Mouse (Mus musculus) ES-E14 (cell line): Measurements from ENCODE around the gene Smok2b. TPM values are rescaled to one million over a fixed set of nuclear protein-coding genes. Genes with fewer than 3 reads are reported as not detected.
"Not testable (repeated sequence)": the region's sequence is repeated elsewhere in the genome, so short reads cannot be mapped to it uniquely, and the experiment has no call there.

ENCODE experiments used
- DNase-seq: peaks from one replicate; pipeline ENCODE4 v3.0.0-alpha.2; 2013; ENCODE audit warnings: low read depth, low spot score
- H3K27ac ChIP-seq: 2 replicates; pipeline ENCODE4 v1.5.1; 2012; ENCODE audit warnings: low read depth, mild to moderate bottlenecking, low read length, moderate library complexity, mixed read lengths; ENCODE audit not compliant: poor library complexity, insufficient read depth, severe bottlenecking
- H3K36me3 ChIP-seq: 2 replicates; pipeline ENCODE4 v1.6.1; 2012; ENCODE audit warnings: mild to moderate bottlenecking, low read length, moderate library complexity, mixed read lengths; ENCODE audit not compliant: control insufficient read depth, poor library complexity, insufficient read depth, severe bottlenecking
- H3K4me1 ChIP-seq, 2 experiments: fragments of 150-350 bp in 1 of 2; sonication (generic) in 1 of 2; 2 replicates each; pipeline ENCODE4 v1.6.1; 2012; ENCODE audit warnings: low read length in 2 of 2, mild to moderate bottlenecking in 1 of 2, mixed read lengths in 1 of 2; ENCODE audit not compliant: control insufficient read depth in 2 of 2, insufficient read depth in 2 of 2, poor library complexity in 1 of 2
- H3K4me3 ChIP-seq, 2 experiments: fragments of 150-350 bp in 1 of 2; sonication (generic) in 1 of 2; 2 replicates each; pipeline ENCODE4 v1.5.1; 2012; ENCODE audit warnings: low read length in 2 of 2, low read depth in 1 of 2, mild to moderate bottlenecking in 1 of 2, mixed read lengths in 1 of 2; ENCODE audit not compliant: insufficient read depth in 1 of 2, poor library complexity in 1 of 2, severe bottlenecking in 1 of 2
- H3K9ac ChIP-seq: 2 replicates; pipeline ENCODE4 v1.6.1; 2012; ENCODE audit warnings: low read depth, mild to moderate bottlenecking, low read length, mixed read lengths; ENCODE audit not compliant: poor library complexity, insufficient read depth, severe bottlenecking
- H3K9me3 ChIP-seq: fragments of 150-350 bp; sonication (generic); 2 replicates; pipeline ENCODE4 v1.6.1; 2012; ENCODE audit warnings: low read depth, mild to moderate bottlenecking, low read length; ENCODE audit not compliant: control insufficient read depth, insufficient read depth
- ZC3H11A ChIP-seq: IDR thresholded peaks from 2 replicates; pipeline ENCODE4 v1.6.1; 2012; ENCODE audit warnings: low read depth, mild to moderate bottlenecking, inconsistent platforms, low read length, borderline replicate concordance
- in situ Hi-C, 2 experiments: fragments of 600-800 bp; cut with MboI; formaldehyde crosslinking; loops; one replicate each; pipeline ENCODE4 v1.15.1; 2025; ENCODE audit warnings: low sequenced_read_pairs in 2 of 2, inconsistent platforms in 1 of 2; ENCODE audit not compliant: unreplicated experiment in 2 of 2
- total RNA-seq: library from RNA; depleted of rRNA; stranded (reverse); fragments of 300-350 nt; gene quantifications from 2 replicates; pipeline ENCODE4 v1.2.3, GENCODE M21; 2012; rRNA removed

Gene Smok2b
- total RNA-seq, 1 experiment = not detected

GRCm38 (mm10) chr17:13220888-13221287 is 9.2 kb upstream of the Smok2b start, which contains the start of gene Smok2a:
TSS of gene Smok2a (plus strand) at chr17:13221188.
- H3K4me1 ChIP-seq = no peaks in the 10 kb centered on the region
- no peak within 1 kb of the TSS for H3K4me3 ChIP-seq
- no peak for DNase-seq
- no peak for TF ChIP-seq ZC3H11A
- H3K27ac ChIP-seq = no peak within 1 kb of the TSS
- H3K9ac ChIP-seq = no peak within 1 kb of the TSS
- no peaks in the 10 kb centered on the region for H3K9me3 ChIP-seq
- in situ Hi-C loops = no loop called here
- no peaks in the 10 kb centered on the region for H3K36me3 ChIP-seq

GRCm38 (mm10) chr17:13221921-13222320 is 8.1 kb upstream of the Smok2b start:
- in situ Hi-C loops, H3K9ac ChIP-seq, H3K4me1 ChIP-seq, H3K4me3 ChIP-seq, H3K36me3 ChIP-seq, DNase-seq, H3K9me3 ChIP-seq, H3K27ac ChIP-seq: not testable (repeated sequence)

GRCm38 (mm10) chr17:13239461-13239860 is 9.4 kb downstream of the Smok2b start:
- H3K9ac ChIP-seq, in situ Hi-C loops, H3K4me1 ChIP-seq, H3K9me3 ChIP-seq, DNase-seq, H3K36me3 ChIP-seq, H3K27ac ChIP-seq, H3K4me3 ChIP-seq: not testable (repeated sequence)

- H3K4me3 ChIP-seq, H3K27ac ChIP-seq, H3K4me1 ChIP-seq, H3K36me3 ChIP-seq, H3K9ac ChIP-seq, H3K9me3 ChIP-seq, in situ Hi-C loops, DNase-seq: not testable (repeated sequence)
Measured at GRCm38 (mm10) chr17:13240807-13241727, 11.0 kb downstream of the Smok2b start.

GRCm38 (mm10) chr17:13254786-13255185 is 24.7 kb downstream of the Smok2b start:
- DNase-seq, H3K9ac ChIP-seq, H3K4me1 ChIP-seq, H3K9me3 ChIP-seq, H3K4me3 ChIP-seq, in situ Hi-C loops, H3K27ac ChIP-seq, H3K36me3 ChIP-seq: not testable (repeated sequence)

Other genes with a start within 250 kb of the Smok2b start
- 83.8 and 85.6 TPM in 2 replicates for gene Wtap, start 236.1 kb upstream of the Smok2b start, total RNA-seq
- 161 and 199 TPM in 2 replicates for gene Sod2, start 223.4 kb upstream of the Smok2b start, total RNA-seq
- gene Gpr31b, start 178.0 kb upstream of the Smok2b start, total RNA-seq = not detected in 2 replicates
- gene Tcp10b, start 169.2 kb upstream of the Smok2b start, total RNA-seq = 0.31 and 0.79 TPM in 2 replicates
- 0.11 and 0.13 TPM in 2 replicates for gene Unc93a, start 98.4 kb upstream of the Smok2b start, total RNA-seq
- not detected in 2 replicates for gene Smok2a, start 9.1 kb upstream of the Smok2b start, total RNA-seq
- not detected in 2 replicates for gene Tcp10c, start 124.3 kb downstream of the Smok2b start, total RNA-seq